Mouse (Mus musculus) embryonic facial prominence, embryonic 12.5 days (tissue): Measurements from ENCODE around the gene Zic2. TPM values are rescaled to one million over a fixed set of nuclear protein-coding genes. Genes with fewer than 3 reads are reported as not detected.

Experiments
- ATAC-seq: fragments of 200-750 bp; cut with Nextera tagmentation; 2 replicates; pipeline ENCODE4 v1.8.0; 2017; ENCODE audit not compliant: insufficient number of reproducible peaks, insufficient read depth, low FRiP score, low TSS enrichment
- H3K27ac ChIP-seq: fragments of 300-500 bp; sonication (generic); 2 replicates; pipeline ENCODE4 v1.5.1; 2016; ENCODE audit warnings: mild to moderate bottlenecking
- H3K27me3 ChIP-seq: fragments of 300-500 bp; sonication (generic); 2 replicates; pipeline ENCODE4 v1.6.1; 2016; ENCODE audit warnings: mild to moderate bottlenecking, moderate library complexity
- H3K36me3 ChIP-seq: fragments of 300-500 bp; sonication (generic); 2 replicates; pipeline ENCODE4 v1.6.1; 2016; ENCODE audit warnings: mild to moderate bottlenecking
- H3K4me1 ChIP-seq: fragments of 300-500 bp; sonication (generic); 2 replicates; pipeline ENCODE4 v1.6.1; 2016
- H3K4me2 ChIP-seq: fragments of 300-500 bp; sonication (generic); replicated peaks from 2 replicates; pipeline ENCODE4 v1.6.1; 2016; ENCODE audit warnings: mild to moderate bottlenecking, moderate library complexity
- H3K4me3 ChIP-seq: fragments of 300-500 bp; sonication (generic); 2 replicates; pipeline ENCODE4 v1.5.1; 2016; ENCODE audit warnings: mild to moderate bottlenecking
- H3K9ac ChIP-seq: fragments of 300-500 bp; sonication (generic); 2 replicates; pipeline ENCODE4 v1.6.1; 2016; ENCODE audit warnings: mild to moderate bottlenecking, moderate library complexity
- H3K9me3 ChIP-seq: fragments of 300-500 bp; sonication (generic); 2 replicates; pipeline ENCODE4 v1.6.1; 2016; ENCODE audit warnings: mild to moderate bottlenecking, moderate library complexity
- WGBS: fragments of 180-500 bp; shearing (Covaris S2); methylation state at CpG from one replicate; pipeline ENCODE4 v1.1.7; 2016; 5-methylcytosine and 5-hydroxymethylcytosine counted together
- polyA plus RNA-seq: library from polyadenylated mRNA; unstranded; fragments of >200 nt; fragmentation: Nextera tagmentation; extraction: Ambion mirVana; gene quantifications from 2 replicates; pipeline ENCODE4 v1.2.1, GENCODE M21; 2016

Gene Zic2
- polyA plus RNA-seq = 3.7 and 4.9 TPM in 2 replicates

DNA sequence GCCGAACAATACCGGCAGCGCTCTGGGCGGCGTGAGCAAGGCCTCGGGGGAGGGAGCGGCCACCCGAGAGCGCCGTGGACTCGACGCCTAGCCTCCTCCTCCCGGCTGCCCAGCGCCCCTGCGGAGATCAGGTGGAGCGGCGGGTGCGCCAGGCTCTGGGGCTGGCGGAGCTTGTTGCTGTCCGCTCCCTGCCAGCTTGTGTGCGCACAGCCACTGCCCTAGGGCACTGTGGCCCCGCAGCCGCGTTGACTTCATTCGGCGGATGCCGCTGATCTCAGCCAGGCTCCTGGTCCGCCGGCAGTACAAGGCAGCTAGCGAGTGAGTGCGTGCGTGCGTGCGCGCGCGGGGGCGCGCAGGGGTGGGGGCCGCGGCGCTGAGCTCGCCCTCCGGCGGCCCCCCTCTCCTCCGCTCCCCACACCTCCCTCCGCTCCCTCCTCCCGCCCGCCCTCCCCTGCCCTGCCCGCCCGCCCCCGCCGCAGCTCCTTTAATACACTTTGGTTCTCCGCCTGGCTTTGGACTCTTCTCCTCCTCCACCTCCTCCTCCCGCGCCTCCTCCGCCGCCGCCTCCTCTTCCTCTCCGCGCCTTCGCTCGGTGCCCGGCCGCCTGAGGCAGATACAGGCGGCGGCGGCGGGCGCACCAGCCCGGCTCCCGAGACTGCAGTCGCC lies at the start of gene Zic2:
TSS of gene Zic2 (plus strand) at position 545 of the 666 bp plus-strand sequence.
- H3K27ac ChIP-seq = peak within 1 kb of the TSS; percentile 84
- H3K4me3 ChIP-seq = peak within 1 kb of the TSS; percentile 49
- H3K9ac ChIP-seq = peak within 1 kb of the TSS; percentile 60
- WGBS = under 1% methylated on average over 42 of the region's 73 CpGs
- H3K36me3 ChIP-seq = no peaks in the 10 kb centered on the region
- peak; percentile 43; the same call in 1 of the 2 replicates for ATAC-seq
- peaks cover 64% of the 10 kb centered on the region for H3K27me3 ChIP-seq
- no peaks in the 10 kb centered on the region for H3K9me3 ChIP-seq
- H3K4me2 ChIP-seq = peak within 1 kb of the TSS; percentile 71
- peaks cover 21% of the 10 kb centered on the region; the same call in 1 of the 2 replicates for H3K4me1 ChIP-seq

DNA sequence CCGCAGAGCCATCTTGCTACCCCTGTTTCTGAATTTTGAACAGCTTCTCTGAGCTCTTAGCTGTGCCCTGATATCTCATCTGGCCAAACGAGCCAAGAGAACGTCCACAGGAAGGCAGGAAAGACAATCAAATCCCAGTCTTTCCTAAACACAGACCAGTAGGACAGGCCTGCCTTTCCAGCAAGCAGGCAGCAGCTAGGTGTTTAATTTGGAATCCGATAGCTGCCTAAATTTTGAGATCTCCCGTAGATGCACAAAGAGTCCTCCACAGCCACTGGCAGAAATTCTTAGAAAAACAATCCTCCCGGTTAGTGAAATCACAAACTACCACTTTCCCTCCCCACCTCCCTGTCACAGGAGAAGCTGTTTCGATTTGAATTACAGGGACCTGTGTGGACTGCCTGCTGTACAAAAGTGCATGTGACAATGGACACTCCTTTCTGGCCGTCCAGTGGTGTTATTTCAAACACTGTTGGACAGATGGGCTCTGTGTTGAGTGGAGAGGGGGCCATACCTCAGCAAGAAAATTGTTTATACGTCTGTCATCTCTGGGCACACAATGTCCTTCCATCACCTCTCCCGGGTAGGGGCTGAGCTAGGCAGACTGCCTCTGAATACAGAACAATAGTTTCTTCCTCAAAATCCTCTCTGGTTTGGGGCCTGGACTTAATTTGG lies 48.6 kb upstream of the Zic2 start:
- H3K27ac ChIP-seq = peak overlapping the region; percentile 64
- H3K27me3 ChIP-seq = 0 out of 2 replicates have a peak, but pooled peaks cover 4% of the 10 kb centered on the region
- H3K9ac ChIP-seq = no peak overlapping the region
- no peak for ATAC-seq
- H3K4me1 ChIP-seq = peaks cover 14% of the 10 kb centered on the region
- no peak overlapping the region for H3K4me3 ChIP-seq
- H3K36me3 ChIP-seq = no peaks in the 10 kb centered on the region
- H3K4me2 ChIP-seq = 0 out of 2 replicates have a peak overlapping the region, but pooled peaks have one; percentile 0
- H3K9me3 ChIP-seq = no peaks in the 10 kb centered on the region
- WGBS = 30% methylated on average over 10 of the region's 10 CpGs

DNA sequence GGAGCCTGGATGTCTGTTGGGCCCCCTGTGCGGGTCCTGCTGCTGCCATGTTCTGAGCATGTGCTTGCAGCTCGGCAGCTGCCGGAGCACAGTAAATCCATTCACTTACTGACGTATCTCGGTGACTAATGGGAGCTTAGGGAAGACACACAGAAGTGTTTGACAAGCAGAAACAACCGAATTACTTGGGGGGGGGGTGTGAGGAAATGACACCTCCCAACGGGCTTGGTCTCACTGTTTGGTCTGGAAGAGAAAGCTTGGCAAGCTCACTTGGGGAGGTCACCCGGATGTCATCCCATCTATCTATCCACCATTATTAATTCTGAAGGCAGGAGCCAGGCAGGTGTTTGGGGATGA lies 48.1 kb upstream of the Zic2 start:
- Histone ChIP-seq H3K27ac (peak overlapping the region; percentile 64), H3K4me1 (peaks cover 14% of the 10 kb centered on the region), H3K9ac (no peak overlapping the region), H3K36me3 (no peaks in the 10 kb centered on the region), H3K27me3 (0 out of 2 replicates have a peak, but pooled peaks cover 4% of the 10 kb centered on the region), H3K4me3 (no peak overlapping the region), H3K4me2 (no peak overlapping the region), H3K9me3 (no peaks in the 10 kb centered on the region)
- WGBS = 32% methylated on average over 8 of the region's 8 CpGs
- ATAC-seq = no peak; the same call in 1 of the 2 replicates

DNA sequence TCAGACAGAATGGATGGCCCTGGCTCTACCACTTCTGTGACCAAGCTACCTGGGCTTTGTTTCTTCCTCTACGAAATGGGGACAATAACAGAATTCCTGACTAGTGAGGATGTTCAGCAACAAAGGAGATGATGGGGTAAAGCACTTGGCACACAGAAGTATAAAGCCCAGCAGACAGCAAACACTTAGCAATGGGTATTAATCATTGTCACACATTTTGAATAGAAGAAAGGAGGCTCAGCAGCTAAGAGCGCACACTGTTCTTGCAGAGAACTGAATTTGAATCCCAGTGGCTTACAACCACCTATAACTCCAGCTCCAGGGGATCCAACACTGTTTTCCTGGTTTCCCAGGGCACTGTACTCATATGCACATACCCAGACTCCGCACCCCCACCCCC lies 47.6 kb upstream of the Zic2 start:
- 93% methylated on average over 3 of the region's 3 CpGs for WGBS
- Histone ChIP-seq H3K36me3 (no peaks in the 10 kb centered on the region), H3K4me3 (no peak overlapping the region), H3K4me1 (peaks cover 18% of the 10 kb centered on the region), H3K27me3 (0 out of 2 replicates have a peak, but pooled peaks cover 4% of the 10 kb centered on the region), H3K27ac (no peak overlapping the region; the same call in 1 of the 2 replicates), H3K4me2 (no peak overlapping the region), H3K9ac (no peak overlapping the region), H3K9me3 (no peaks in the 10 kb centered on the region)
- ATAC-seq = no peak

DNA sequence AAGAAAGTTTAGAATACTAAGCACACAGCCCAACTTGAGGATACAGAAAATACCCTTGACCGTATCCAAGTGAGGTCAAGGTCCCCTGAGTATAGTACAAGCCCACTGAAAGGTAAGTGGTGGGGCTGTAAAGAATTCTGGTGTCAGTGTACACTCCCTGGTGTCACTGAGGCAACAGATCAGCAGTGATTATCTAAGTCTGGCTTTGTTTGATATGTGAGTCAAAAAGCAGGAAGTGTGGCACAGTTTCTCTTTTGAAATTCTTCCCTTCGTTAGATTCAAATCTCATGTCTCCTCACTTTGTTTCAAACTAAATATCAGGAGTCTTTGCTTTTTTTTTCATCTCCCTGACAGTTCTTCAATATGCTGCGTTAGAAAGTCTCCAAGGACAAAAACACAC lies 42.7 kb upstream of the Zic2 start:
- H3K27me3 ChIP-seq = 0 out of 2 replicates have a peak, but pooled peaks cover 4% of the 10 kb centered on the region
- 63% methylated on average over 3 of the region's 3 CpGs for whole genome bisulfite sequencing
- no peaks in the 10 kb centered on the region for H3K9me3 ChIP-seq
- no peak overlapping the region for H3K4me2 ChIP-seq
- no peaks in the 10 kb centered on the region for H3K36me3 ChIP-seq
- H3K9ac ChIP-seq = no peak overlapping the region
- H3K4me1 ChIP-seq = peaks cover 5% of the 10 kb centered on the region; the same call in 1 of the 2 replicates
- no peak overlapping the region for H3K27ac ChIP-seq
- ATAC-seq = no peak
- H3K4me3 ChIP-seq = no peak overlapping the region

GRCm38 (mm10) chr14:122434039-122434438 lies 41.2 kb upstream of the Zic2 start:
- WGBS = 92% methylated on average over 10 of the region's 10 CpGs
- H3K4me3 ChIP-seq = no peak overlapping the region
- H3K4me2 ChIP-seq = no peak overlapping the region
- 0 out of 2 replicates have a peak, but pooled peaks cover 4% of the 10 kb centered on the region for H3K27me3 ChIP-seq
- H3K4me1 ChIP-seq = 0 out of 2 replicates have a peak, but pooled peaks cover 5% of the 10 kb centered on the region
- H3K27ac ChIP-seq = no peak overlapping the region
- no peaks in the 10 kb centered on the region for H3K9me3 ChIP-seq
- no peak overlapping the region for H3K9ac ChIP-seq
- H3K36me3 ChIP-seq = no peaks in the 10 kb centered on the region
- ATAC-seq = no peak

DNA sequence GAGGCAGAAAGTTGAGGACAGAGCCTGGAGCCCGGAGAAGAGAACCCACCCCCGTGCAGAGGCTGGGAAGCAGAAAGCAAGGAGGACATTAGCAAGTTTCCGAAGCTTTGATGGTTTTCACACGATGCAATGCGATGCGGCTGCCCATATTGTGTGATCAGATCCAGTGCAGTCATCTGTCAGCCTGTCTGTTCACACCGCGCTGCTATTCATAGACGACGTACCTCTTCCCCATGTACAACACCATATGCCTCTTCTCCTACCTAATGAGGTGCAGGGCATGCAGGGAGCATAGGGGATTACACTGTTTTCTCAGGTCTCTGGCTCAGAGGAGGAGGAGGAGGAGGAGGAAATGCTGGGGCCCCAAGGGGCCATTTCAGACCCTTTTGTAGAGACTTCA lies 38.4 kb upstream of the Zic2 start:
- no peak overlapping the region for H3K4me3 ChIP-seq
- H3K27ac ChIP-seq = no peak overlapping the region
- H3K4me2 ChIP-seq = no peak overlapping the region
- ATAC-seq = no peak
- 66% methylated on average over 10 of the region's 10 CpGs for WGBS
- no peaks in the 10 kb centered on the region for H3K36me3 ChIP-seq
- H3K27me3 ChIP-seq = no peaks in the 10 kb centered on the region
- 0 out of 2 replicates have a peak, but pooled peaks cover 5% of the 10 kb centered on the region for H3K4me1 ChIP-seq
- no peaks in the 10 kb centered on the region for H3K9me3 ChIP-seq
- H3K9ac ChIP-seq = no peak overlapping the region

DNA sequence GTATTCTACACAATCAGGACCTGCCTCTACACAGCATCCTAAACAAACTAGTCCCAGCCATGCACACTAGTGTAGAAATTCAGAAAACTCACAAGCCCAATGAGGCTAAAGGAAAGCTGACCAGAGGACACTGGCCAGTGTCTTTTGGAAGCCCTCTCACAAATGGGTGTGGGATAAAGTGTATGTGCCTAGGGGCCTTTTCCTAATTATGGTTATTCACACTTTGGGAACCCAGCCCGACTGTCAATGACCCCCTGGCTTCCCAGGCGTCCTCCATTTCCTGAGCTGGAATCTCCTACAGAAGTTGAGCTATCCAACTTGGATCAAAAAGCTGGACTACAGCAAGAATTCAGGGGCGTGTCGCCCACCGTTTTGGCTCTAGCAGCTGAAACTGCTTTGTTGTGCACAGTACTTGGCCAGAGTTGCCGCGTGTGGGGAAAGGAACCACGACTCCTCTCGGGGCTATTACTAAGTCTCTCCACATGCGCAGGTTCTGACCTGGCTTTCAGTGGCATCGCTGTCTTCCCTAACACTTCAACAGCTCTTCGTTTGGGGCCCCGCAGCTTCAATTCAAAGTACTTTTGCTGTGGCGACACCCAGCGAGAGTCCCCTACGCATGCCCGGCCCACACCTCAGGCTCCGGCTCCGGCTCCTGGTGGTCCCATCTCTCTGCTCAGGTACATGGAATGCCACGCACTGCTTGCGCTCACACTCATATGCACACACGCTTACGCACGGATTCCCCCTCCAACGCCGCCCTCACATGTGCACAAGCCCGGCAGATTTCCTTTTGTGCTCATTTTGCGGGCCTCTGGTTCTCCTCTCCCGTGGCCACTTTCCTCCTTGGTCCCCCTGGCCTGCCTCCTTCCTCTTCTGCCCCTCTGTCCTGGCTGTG lies 25.4 kb upstream of the Zic2 start:
- peak overlapping the region; percentile 40 for H3K4me3 ChIP-seq
- H3K27ac ChIP-seq = 0 out of 2 replicates have a peak overlapping the region, but pooled peaks have one; percentile 41
- H3K36me3 ChIP-seq = no peaks in the 10 kb centered on the region
- peaks cover 61% of the 10 kb centered on the region for H3K27me3 ChIP-seq
- H3K9ac ChIP-seq = peak overlapping the region; percentile 7; the same call in 1 of the 2 replicates
- peaks cover 23% of the 10 kb centered on the region for H3K4me1 ChIP-seq
- no peak for ATAC-seq
- 3% methylated on average over 29 of the region's 29 CpGs for WGBS
- peak overlapping the region; percentile 76 for H3K4me2 ChIP-seq
- H3K9me3 ChIP-seq = no peaks in the 10 kb centered on the region

- peak within 1 kb of the TSS; percentile 32 for H3K9ac ChIP-seq
- H3K4me3 ChIP-seq = peak within 1 kb of the TSS; percentile 40
- ATAC-seq = peak; percentile 71
- peaks cover 23% of the 10 kb centered on the region for H3K4me1 ChIP-seq
- H3K4me2 ChIP-seq = peak within 1 kb of the TSS; percentile 76
- 0 out of 2 replicates have a peak within 1 kb of the TSS, but pooled peaks have one; percentile 41 for H3K27ac ChIP-seq
- WGBS = 1% methylated on average over 59 of the region's 59 CpGs
- peaks cover 68% of the 10 kb centered on the region for H3K27me3 ChIP-seq
- H3K9me3 ChIP-seq = no peaks in the 10 kb centered on the region
- H3K36me3 ChIP-seq = no peaks in the 10 kb centered on the region
Measured at GRCm38 (mm10) chr14:122450496-122451382, 24.5 kb upstream of the Zic2 start, which contains the start of gene Gm5089. Gm5089 (minus strand) TSS chr14:122451115.

GRCm38 (mm10) chr14:122451551-122452145 lies 23.6 kb upstream of the Zic2 start:
- H3K27ac ChIP-seq = no peak overlapping the region
- no peak overlapping the region for H3K4me3 ChIP-seq

More at GRCm38 (mm10) chr14:122451551-122452145, 23.6 kb upstream of the Zic2 start:
- Histone ChIP-seq H3K4me2 (no peak overlapping the region), H3K4me1 (peaks cover 23% of the 10 kb centered on the region), H3K9me3 (no peaks in the 10 kb centered on the region), H3K36me3 (no peaks in the 10 kb centered on the region), H3K27me3 (peaks cover 68% of the 10 kb centered on the region), H3K9ac (no peak overlapping the region)
- ATAC-seq = no peak
- WGBS = 54% methylated on average over 5 of the region's 5 CpGs
